Mouse (Mus musculus): Measurements from ENCODE around the gene Rpl14.

- TF ChIP-seq CTCF (IDR thresholded peaks at IDR 0.05; ENCODE audit: extremely low read depth, insufficient read depth, low read length), result no peak
- no peak for TF ChIP-seq POLR2A (IDR thresholded peaks at IDR 0.05; ENCODE audit: extremely low read depth, insufficient read depth, low read length)
Measured at GRCm38 (mm10) chr9:120545994-120546393, 25.2 kb upstream of the Rpl14 start.
